25 mouse cellular contexts compared by ENCODE assay signal in genomic region chrX:164507068-164507467, GRCm38 (mm10). TPM values are rescaled to one million over a fixed set of nuclear protein-coding genes. Genes with fewer than 3 reads are reported as not detected.
"Had no signal": no experiment of that assay in that cellular context is flagged by ENCODE, and none has a peak within 500 bp of the region (broad histone marks: within the 10 kb centered on the region; RNA-seq: fewer than 3 reads in every experiment).

No protein-coding gene starts in this region.

- H3K4me2 ChIP-seq: heart, embryonic 11.5 days; heart, embryonic 13.5 days; heart, embryonic 15.5 days; hindbrain, embryonic 13.5 days; hindbrain, embryonic 15.5 days; limb, embryonic 12.5 days; liver, embryonic 11.5 days; liver, embryonic 13.5 days; liver, embryonic 15.5 days had no signal

- ATAC-seq: forebrain, postnatal 0 days; hindbrain, postnatal 0 days; intestine, embryonic 16.5 days; liver, postnatal 0 days had no signal

- H3K9ac ChIP-seq: forebrain, postnatal 0 days; heart, embryonic 13.5 days; heart, embryonic 15.5 days; hindbrain, embryonic 13.5 days; hindbrain, embryonic 15.5 days; limb, embryonic 12.5 days; liver, embryonic 13.5 days; liver, embryonic 15.5 days; liver, postnatal 0 days had no signal

- H3K27me3 ChIP-seq: heart, embryonic 13.5 days; heart, embryonic 15.5 days; hindbrain, embryonic 15.5 days; liver, embryonic 13.5 days had no signal

- H3K36me3 ChIP-seq: heart, embryonic 13.5 days; heart, embryonic 15.5 days; hindbrain, embryonic 13.5 days; hindbrain, embryonic 15.5 days; limb, embryonic 10.5 days; limb, embryonic 12.5 days; liver, embryonic 13.5 days; liver, embryonic 15.5 days had no signal

- H3K27ac ChIP-seq: heart, adult 2 months; heart, embryonic 13.5 days; heart, embryonic 15.5 days; hindbrain, embryonic 13.5 days; hindbrain, embryonic 15.5 days; hindbrain, postnatal 0 days; layer of hippocampus, adult 2 months; left cerebral cortex, adult 2 months; liver, embryonic 13.5 days; liver, embryonic 15.5 days had no signal

- H3K4me3 ChIP-seq: heart, adult 2 months; heart, embryonic 13.5 days; heart, embryonic 15.5 days; hindbrain, embryonic 13.5 days; hindbrain, embryonic 15.5 days; layer of hippocampus, adult 2 months; left cerebral cortex, adult 2 months; limb, embryonic 10.5 days; limb, embryonic 12.5 days; liver, embryonic 13.5 days; liver, embryonic 15.5 days had no signal

- DNase-seq: forebrain, postnatal 0 days; gastrocnemius, postnatal 14 days; gastrocnemius, postnatal 36 days; heart, adult 11 months; heart, adult 2 months; heart, postnatal 14 days; heart, postnatal 36 days; liver; liver, embryonic 13.5 days; liver, postnatal 0 days had no signal

- H3K9me3 ChIP-seq: heart, embryonic 13.5 days; heart, embryonic 15.5 days; hindbrain, embryonic 13.5 days; hindbrain, embryonic 15.5 days; limb, embryonic 10.5 days; limb, embryonic 12.5 days; liver, embryonic 13.5 days; liver, embryonic 15.5 days had no signal

- H3K4me1 ChIP-seq: heart, embryonic 13.5 days; heart, embryonic 15.5 days; hindbrain, embryonic 13.5 days; hindbrain, embryonic 15.5 days; liver, embryonic 13.5 days; liver, embryonic 15.5 days had no signal

RNA-seq across cellular contexts. Expression of gene Asb9, which starts 0.9 kb away (rescaled TPM):
- polyA plus RNA-seq: forebrain, postnatal 0 days; heart, adult 2 months; heart, embryonic 13.5 days; heart, embryonic 15.5 days; heart, postnatal 0 days; hindbrain, postnatal 0 days; intestine, embryonic 14.5 days; intestine, embryonic 16.5 days; liver, embryonic 15.5 days; liver, postnatal 0 days had no signal
